Mouse (Mus musculus) c-Kit-positive CD71-positive TER-119-positive erythroid progenitor cells, embryonic 14.5 days (primary cell): Measurements from ENCODE around the gene Slc10a6.

Experiments
- DNase-seq: peaks from one replicate; pipeline ENCODE4 v3.0.0-alpha.2; 2013; ENCODE audit warnings: low spot score

Slc10a6 gene

DNA sequence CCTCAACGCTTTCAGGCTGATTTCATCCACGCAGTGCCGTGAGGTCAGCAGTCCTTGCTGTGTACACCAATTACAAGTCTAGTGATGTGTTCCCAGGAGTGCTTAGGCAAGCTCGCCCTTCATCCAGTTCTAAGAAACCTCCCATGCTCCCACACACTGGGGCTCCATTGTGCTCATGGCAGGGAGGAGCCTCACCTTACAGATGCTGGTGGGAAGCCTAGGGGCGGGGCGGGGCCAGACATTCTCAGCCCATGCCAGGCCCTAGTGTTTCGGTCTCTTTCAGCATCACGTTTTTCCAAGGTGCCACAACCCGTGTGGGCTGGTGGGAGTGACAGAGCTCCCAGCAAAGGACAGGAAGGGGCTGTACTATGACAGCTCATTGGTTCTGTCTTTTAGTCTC, 12.0 kb downstream of the Slc10a6 start:
- DNase-seq = no peak

DNA sequence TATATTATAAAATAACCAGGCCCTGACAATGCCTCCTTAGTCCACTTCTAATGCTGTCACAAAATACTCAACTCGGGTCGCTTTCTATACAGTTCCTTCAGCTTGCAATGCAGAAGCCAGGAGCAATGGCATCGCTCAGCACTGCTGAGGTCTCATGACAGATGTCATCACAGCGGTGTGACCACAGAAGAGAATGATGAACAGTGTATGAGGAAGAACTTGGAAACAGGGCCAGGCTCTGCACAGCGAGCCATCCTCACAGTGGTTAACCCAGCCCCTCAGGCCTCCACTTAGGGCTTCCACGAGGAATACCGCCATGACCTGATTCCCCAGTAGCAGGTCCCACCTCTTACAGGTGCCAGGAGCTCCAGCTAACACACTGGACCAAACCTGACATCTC, 14.8 kb downstream of the Slc10a6 start:
- DNase-seq = no peak

GRCm38 (mm10) chr5:103612316-103612715, 16.9 kb downstream of the Slc10a6 start:
- no peak for DNase-seq

DNA sequence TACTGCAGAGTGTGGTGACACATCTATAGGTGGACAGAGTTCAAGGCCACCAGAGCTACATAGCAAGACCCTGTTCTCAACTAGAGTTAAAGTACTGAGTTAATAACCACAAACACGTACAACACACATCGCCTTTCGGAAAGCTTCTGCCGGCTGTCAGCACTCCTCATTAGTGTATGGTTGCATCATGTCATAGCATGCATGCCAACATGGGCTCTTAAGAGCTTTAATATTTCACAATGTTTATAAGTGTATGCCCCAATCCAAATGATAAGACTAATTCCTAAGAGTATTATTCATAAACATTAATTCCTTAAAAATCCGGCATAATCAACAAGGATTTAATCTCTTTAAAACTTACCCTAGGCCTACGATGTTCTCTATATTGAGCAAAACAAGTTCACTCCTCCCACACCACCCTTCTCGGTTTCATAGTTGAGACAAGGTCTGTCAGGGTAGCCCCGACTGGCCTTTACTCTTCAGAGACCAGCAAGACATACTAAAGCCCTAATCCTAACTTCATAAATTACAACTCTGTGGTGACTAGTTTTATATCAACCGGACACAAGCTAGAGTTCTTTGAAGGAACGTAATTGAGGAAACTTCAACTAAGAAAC, 18.2 kb downstream of the Slc10a6 start:
- DNase-seq = no peak

DNA sequence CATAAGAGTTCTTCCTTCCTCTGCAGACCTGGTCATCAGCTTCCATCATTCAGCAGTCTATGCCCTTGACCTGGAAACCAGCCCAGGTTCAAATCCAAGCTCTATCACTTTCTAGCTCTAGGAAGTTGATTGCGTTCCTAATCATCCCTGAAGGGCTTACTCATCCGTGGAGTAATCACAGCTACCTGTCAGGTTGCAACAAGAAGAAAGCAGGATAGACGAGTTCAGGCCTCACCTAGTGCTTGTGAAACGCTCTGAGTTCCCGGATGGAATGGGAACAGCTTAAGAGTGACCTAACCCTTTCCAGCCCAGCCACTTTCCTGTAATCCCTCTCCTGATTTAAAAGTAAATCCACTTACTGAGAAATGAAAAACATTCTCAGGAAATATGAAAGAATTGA, 19.1 kb downstream of the Slc10a6 start:
- no peak for DNase-seq

DNA sequence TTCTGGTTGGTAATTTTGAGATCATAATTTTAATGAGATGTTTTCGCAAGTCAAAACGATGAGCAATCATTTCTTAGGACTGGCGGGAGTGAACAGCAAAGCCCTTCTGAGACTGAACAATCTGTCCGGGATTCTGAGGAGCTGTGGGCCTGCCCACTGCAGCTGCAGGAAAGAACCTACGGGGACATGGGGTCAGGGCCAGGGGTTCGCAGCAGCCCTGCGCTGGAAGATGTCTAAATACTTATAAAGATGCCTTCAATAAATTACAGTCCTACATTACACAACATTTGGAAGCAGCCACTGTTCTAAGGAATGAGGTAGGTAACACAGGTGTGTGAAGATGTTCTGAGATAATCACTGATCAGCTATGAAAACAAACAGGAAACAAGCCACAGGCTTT, 23.5 kb downstream of the Slc10a6 start:
- no peak for DNase-seq

DNA sequence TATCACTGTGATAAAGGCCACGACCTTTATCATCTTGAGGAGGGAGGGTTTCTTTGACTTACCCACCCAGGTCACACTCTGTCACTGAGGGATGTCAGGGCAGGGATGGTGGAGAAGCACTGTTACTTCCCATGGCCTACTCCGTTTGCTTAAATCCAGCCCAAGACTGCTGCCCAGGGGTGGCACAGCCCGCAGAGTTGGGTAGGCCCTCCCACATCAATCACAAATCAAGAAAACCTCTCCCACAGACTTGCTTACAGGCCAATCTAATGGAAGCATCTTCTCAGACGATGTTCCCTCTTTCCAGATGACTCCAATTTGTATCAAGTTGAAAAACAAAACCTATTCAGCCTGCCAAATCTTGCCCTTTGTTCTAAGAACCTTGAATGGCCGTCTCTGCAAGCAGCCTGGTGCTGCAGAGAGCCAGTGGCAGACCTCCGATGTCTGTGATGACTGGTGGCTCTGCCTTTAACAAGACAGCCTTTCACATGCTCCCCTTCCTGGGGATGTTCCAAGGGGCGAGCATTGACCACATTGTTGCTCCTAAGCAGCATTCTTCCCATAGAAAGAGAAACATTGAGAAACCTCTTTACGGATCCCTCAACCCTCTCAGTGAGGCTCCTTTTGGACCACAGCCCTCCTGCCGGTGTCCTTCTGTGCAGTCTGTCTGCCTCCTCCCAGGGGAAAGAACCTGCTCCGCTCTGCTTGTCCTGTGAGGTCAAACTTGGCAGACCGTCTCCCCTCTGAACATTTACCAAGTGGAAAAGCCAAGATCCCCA, 25.9 kb downstream of the Slc10a6 start:
- no peak for DNase-seq

DNA sequence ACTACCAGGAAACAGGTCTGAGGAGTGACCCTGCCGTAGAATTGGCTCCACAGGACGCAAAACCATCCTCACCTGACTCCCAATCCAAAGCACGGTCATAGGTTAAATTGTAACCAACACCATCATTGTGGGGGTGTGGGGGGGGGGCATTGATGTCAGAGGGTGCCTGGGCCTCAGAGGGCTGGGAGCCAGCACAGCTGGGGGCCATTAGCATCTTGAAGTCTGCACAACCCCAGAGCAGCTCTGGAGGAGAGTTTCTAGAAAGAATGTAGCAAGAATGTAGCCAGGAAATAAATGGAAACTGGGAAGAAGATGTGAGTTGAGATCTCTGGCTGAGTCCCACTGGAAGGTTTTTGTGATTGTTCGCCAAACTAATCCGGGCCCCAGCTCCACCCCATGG, 30.3 kb downstream of the Slc10a6 start:
- no peak for DNase-seq

DNA sequence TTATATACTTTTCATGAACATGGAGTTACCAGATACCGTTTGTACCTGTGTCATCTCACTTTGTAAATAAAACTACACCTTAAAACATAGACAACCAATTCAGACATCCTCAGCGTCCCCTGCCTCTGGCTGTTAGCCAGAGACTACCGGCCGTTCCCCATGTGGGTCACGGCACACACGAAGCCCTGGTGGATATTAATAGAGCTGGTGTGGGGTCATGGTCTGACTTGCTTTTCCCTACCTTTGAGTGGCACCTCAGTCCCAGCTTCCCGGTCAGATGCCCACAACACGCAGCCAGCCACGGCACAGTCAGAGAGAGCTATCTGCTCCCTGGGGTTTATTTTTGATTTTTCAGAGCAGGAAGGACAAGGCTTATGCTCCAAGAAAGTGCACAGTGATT, 30.9 kb downstream of the Slc10a6 start:
- DNase-seq = no peak

- no peak for DNase-seq
Observed at GRCm38 (mm10) chr5:103597604-103598003, 31.6 kb downstream of the Slc10a6 start.

- DNase-seq = no peak
Observed at GRCm38 (mm10) chr5:103596467-103597146, 32.6 kb downstream of the Slc10a6 start.

- DNase-seq = no peak
Observed at GRCm38 (mm10) chr5:103595394-103596226, 33.6 kb downstream of the Slc10a6 start.

GRCm38 (mm10) chr5:103593575-103593974, 35.6 kb downstream of the Slc10a6 start:
- DNase-seq = no peak

- DNase-seq = no peak
Observed at GRCm38 (mm10) chr5:103592706-103593105, 36.5 kb downstream of the Slc10a6 start.

GRCm38 (mm10) chr5:103591846-103592245, 37.4 kb downstream of the Slc10a6 start:
- no peak for DNase-seq

GRCm38 (mm10) chr5:103587219-103587618, 42.0 kb downstream of the Slc10a6 start:
- DNase-seq = no peak

DNA sequence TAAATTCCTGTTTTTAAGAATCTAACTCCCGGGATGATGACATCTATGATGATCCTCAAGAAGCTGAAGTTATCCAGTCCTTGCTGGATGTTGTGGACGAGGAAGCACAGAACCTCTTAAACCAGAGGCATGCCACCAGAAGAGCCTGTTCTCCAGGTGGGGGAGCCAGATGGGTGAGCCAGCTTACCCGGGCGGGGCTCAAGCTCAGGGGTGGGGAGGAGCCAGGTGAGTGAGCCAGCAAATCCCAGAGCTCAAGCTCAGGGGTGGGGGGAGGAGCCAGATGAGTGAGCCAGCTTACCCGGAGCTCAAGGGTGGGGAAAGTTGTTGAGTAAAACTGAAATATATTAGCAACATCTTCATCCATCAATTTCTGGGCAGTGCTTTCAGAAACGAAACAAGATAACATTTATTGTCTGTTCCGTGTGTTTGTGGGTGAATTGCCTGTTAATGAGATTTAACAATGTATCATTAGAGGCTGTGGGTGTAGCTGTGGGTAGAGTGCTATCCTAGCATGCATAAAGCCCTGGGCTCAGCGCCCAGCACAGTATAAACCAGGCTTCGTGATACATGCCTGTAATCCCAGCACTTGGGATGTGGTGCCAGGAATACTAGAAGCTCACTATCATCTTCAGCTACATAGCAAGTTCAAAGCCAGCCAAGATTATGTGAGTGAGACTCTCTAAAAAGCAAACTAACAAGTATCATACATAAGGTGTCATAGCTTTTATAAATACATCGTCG, 49.4 kb downstream of the Slc10a6 start:
- DNase-seq = no peak

GRCm38 (mm10) chr5:103569446-103569845, 59.8 kb downstream of the Slc10a6 start:
- no peak for DNase-seq

GRCm38 (mm10) chr5:103568034-103568433, 61.2 kb downstream of the Slc10a6 start:
- no peak for DNase-seq

GRCm38 (mm10) chr5:103560546-103560945, 68.7 kb downstream of the Slc10a6 start:
- no peak for DNase-seq
